Mouse (Mus musculus): ENCODE measurements around the gene Pwp1. TPM values are rescaled to one million over a fixed set of nuclear protein-coding genes. Genes with fewer than 3 reads are reported as not detected.
"Not testable (repeated sequence)": the region's sequence is repeated elsewhere in the genome, so short reads cannot be mapped to it uniquely, and the experiment has no call there.

The Pwp1 gene
- total RNA-seq (2017), result 20.9 to 27.3 TPM (median 24.2 TPM) in 3 replicates

GRCm38 (mm10) chr10:85829085-85829853 lies at the start of gene Pwp1:
Pwp1 (plus strand) TSS chr10:85829494.
- peak; percentile 74 for ATAC-seq (replicated peaks; ENCODE audit: insufficient number of reproducible peaks, low FRiP score, low TSS enrichment, poor library complexity, severe bottlenecking)

GRCm38 (mm10) chr10:85822143-85822696 lies 7.1 kb upstream of the Pwp1 start:
- not testable (repeated sequence) for ATAC-seq (replicated peaks; ENCODE audit: insufficient number of reproducible peaks, low FRiP score, low TSS enrichment, poor library complexity, severe bottlenecking)

- not testable (repeated sequence) for ATAC-seq (replicated peaks; ENCODE audit: insufficient number of reproducible peaks, low FRiP score, low TSS enrichment, poor library complexity, severe bottlenecking)
Observed at GRCm38 (mm10) chr10:85823752-85824151, 5.5 kb upstream of the Pwp1 start.

GRCm38 (mm10) chr10:85828722-85829084 lies 591 bp upstream of the Pwp1 start:
- ATAC-seq (replicated peaks; ENCODE audit: insufficient number of reproducible peaks, low FRiP score, low TSS enrichment, poor library complexity, severe bottlenecking), result not testable (repeated sequence)

- ATAC-seq (replicated peaks; ENCODE audit: insufficient number of reproducible peaks, low FRiP score, low TSS enrichment, poor library complexity, severe bottlenecking), result no peak
Observed at GRCm38 (mm10) chr10:85846105-85846862, 17.0 kb downstream of the Pwp1 start.

GRCm38 (mm10) chr10:85871698-85872478 lies 42.6 kb downstream of the Pwp1 start:
- peak; percentile 74 for ATAC-seq (replicated peaks; ENCODE audit: insufficient number of reproducible peaks, low FRiP score, low TSS enrichment, poor library complexity, severe bottlenecking)

- no peak for ATAC-seq (replicated peaks; ENCODE audit: insufficient number of reproducible peaks, low FRiP score, low TSS enrichment, poor library complexity, severe bottlenecking)
Observed at GRCm38 (mm10) chr10:85872479-85872773, 43.1 kb downstream of the Pwp1 start.

GRCm38 (mm10) chr10:85873861-85874544 lies 44.7 kb downstream of the Pwp1 start:
- no peak for ATAC-seq (replicated peaks; ENCODE audit: insufficient number of reproducible peaks, low FRiP score, low TSS enrichment, poor library complexity, severe bottlenecking)

GRCm38 (mm10) chr10:85875812-85876211 lies 46.5 kb downstream of the Pwp1 start:
- ATAC-seq (replicated peaks; ENCODE audit: insufficient number of reproducible peaks, low FRiP score, low TSS enrichment, poor library complexity, severe bottlenecking), result no peak

- ATAC-seq (replicated peaks; ENCODE audit: insufficient number of reproducible peaks, low FRiP score, low TSS enrichment, poor library complexity, severe bottlenecking), result no peak
Observed at GRCm38 (mm10) chr10:85879886-85880486, 50.7 kb downstream of the Pwp1 start.

- ATAC-seq (replicated peaks; ENCODE audit: insufficient number of reproducible peaks, low FRiP score, low TSS enrichment, poor library complexity, severe bottlenecking), result peak; percentile 98
Observed at GRCm38 (mm10) chr10:85916498-85917309, 87.4 kb downstream of the Pwp1 start, which contains the start of gene Prdm4. Prdm4 (minus strand) TSS chr10:85917142.

GRCm38 (mm10) chr10:85927676-85928445 lies 98.6 kb downstream of the Pwp1 start, which contains the start of gene Ascl4:
Ascl4 (plus strand) TSS chr10:85927681.
- no peak for ATAC-seq (replicated peaks; ENCODE audit: insufficient number of reproducible peaks, low FRiP score, low TSS enrichment, poor library complexity, severe bottlenecking)

- no peak; the same call in 1 of the 2 replicates for ATAC-seq (replicated peaks; ENCODE audit: insufficient number of reproducible peaks, low FRiP score, low TSS enrichment, poor library complexity, severe bottlenecking)
Observed at GRCm38 (mm10) chr10:85928499-85929207, 99.4 kb downstream of the Pwp1 start.

- no peak for ATAC-seq (replicated peaks; ENCODE audit: insufficient number of reproducible peaks, low FRiP score, low TSS enrichment, poor library complexity, severe bottlenecking)
Observed at GRCm38 (mm10) chr10:85929208-85929591, 99.9 kb downstream of the Pwp1 start.

GRCm38 (mm10) chr10:85929962-85930361 lies 100.7 kb downstream of the Pwp1 start:
- ATAC-seq (replicated peaks; ENCODE audit: insufficient number of reproducible peaks, low FRiP score, low TSS enrichment, poor library complexity, severe bottlenecking), result no peak
